Comparison of ENCODE assay signal across 8 mouse cellular contexts in genomic region chr4:141618565-141619243, GRCm38 (mm10). TPM values are rescaled to one million over a fixed set of nuclear protein-coding genes. Genes with fewer than 3 reads are reported as not detected.
A peak's percentile ranks its signal among the peaks of the same experiment; 100 is the strongest.
DNase-seq lines count a peak whose midpoint lies in the region; ATAC-seq and TF ChIP-seq lines count a peak whose summit lies in the region.

Gene Tmem82, minus strand, starts transcription at chr4:141618633.

- no peak within 1 kb of the TSS for H3K27ac ChIP-seq in forebrain, embryonic 14.5 days (ENCODE audit: low read depth, low read length)
- H3K27ac ChIP-seq in hindbrain, embryonic 15.5 days (replicated peaks) = no peak within 1 kb of the TSS
- H3K27ac ChIP-seq in liver, embryonic 14.5 days = no peak within 1 kb of the TSS

- no peaks in the 10 kb centered on the region for H3K36me3 ChIP-seq in forebrain, embryonic 14.5 days (ENCODE audit: control insufficient read depth, insufficient read depth, low read length)
- no peaks in the 10 kb centered on the region for H3K36me3 ChIP-seq in hindbrain, embryonic 15.5 days
- H3K36me3 ChIP-seq in liver, embryonic 14.5 days (replicated peaks; ENCODE audit: control insufficient read depth, insufficient read depth, low read depth) = no peaks in the 10 kb centered on the region

- peak within 1 kb of the TSS; percentile 43 for H3K4me2 ChIP-seq in forebrain, embryonic 14.5 days (ENCODE audit: low read length)
- H3K4me2 ChIP-seq in hindbrain, embryonic 15.5 days = peak within 1 kb of the TSS; percentile 43
- peak within 1 kb of the TSS; percentile 48 for H3K4me2 ChIP-seq in liver, embryonic 14.5 days (ENCODE audit: low read depth)

- ATAC-seq in forebrain, embryonic 14.5 days = 0 out of 2 replicates have a peak, but pooled peaks have one; percentile 33
- ATAC-seq in hindbrain, embryonic 15.5 days (ENCODE audit: low FRiP score, low read depth) = no peak
- ATAC-seq in liver, embryonic 14.5 days (ENCODE audit: insufficient read depth) = no peak

- H3K9me3 ChIP-seq in forebrain, embryonic 14.5 days (replicated peaks; ENCODE audit: control insufficient read depth, low read length) = no peaks in the 10 kb centered on the region
- no peaks in the 10 kb centered on the region for H3K9me3 ChIP-seq in hindbrain, embryonic 15.5 days
- H3K9me3 ChIP-seq in liver, embryonic 14.5 days (ENCODE audit: control insufficient read depth, low read length) = no peaks in the 10 kb centered on the region

- no peak for TF ChIP-seq EP300 in liver, embryonic 14.5 days (IDR thresholded peaks at IDR 0.05; ENCODE audit: low read depth)

- WGBS in forebrain, embryonic 14.5 days = 29% methylated on average over 20 of the region's 20 CpGs
- 37% methylated on average over 19 of the region's 20 CpGs for WGBS in hindbrain, embryonic 15.5 days
- WGBS in liver, embryonic 14.5 days (ENCODE audit: insufficient replicate concordance) = 25% methylated on average over 19 of the region's 20 CpGs

- peaks cover 4% of the 10 kb centered on the region; the same call in 1 of the 2 replicates for H3K4me1 ChIP-seq in forebrain, embryonic 14.5 days (ENCODE audit: control insufficient read depth, insufficient read depth, low read length)
- peaks cover 8% of the 10 kb centered on the region for H3K4me1 ChIP-seq in hindbrain, embryonic 15.5 days (replicated peaks)
- H3K4me1 ChIP-seq in liver, embryonic 14.5 days (replicated peaks; ENCODE audit: control insufficient read depth in 2 of 2, insufficient read depth in 2 of 2, low read length in 1 of 2) = peaks cover 0 to 2% of the 10 kb centered on the region in 2 experiments; a peak in 1 of 4 replicates

- TF ChIP-seq CTCF in liver, embryonic 14.5 days (IDR thresholded peaks at IDR 0.05; ENCODE audit: low read depth) = peak; percentile 83

- no peak within 1 kb of the TSS for H3K4me3 ChIP-seq in forebrain, embryonic 14.5 days (ENCODE audit: low read depth, low read length)
- no peak within 1 kb of the TSS for H3K4me3 ChIP-seq in hindbrain, embryonic 15.5 days
- H3K4me3 ChIP-seq in liver, embryonic 14.5 days (ENCODE audit: insufficient read depth in 1 of 2, low read depth in 2 of 2, low read length in 2 of 2) = peak within 1 kb of the TSS; percentile 20 to 48

- peak; percentile 37 to 55 for DNase-seq in spleen, adult 18-20 months
- no peak for DNase-seq in spleen, adult 12 weeks (ENCODE audit: low spot score)
- DNase-seq in c-Kit-negative CD71-positive TER-119-positive erythroid progenitor cells, embryonic 14.5 days (ENCODE audit: low read depth, low spot score) = peak; percentile 20
- peak; percentile 62 for DNase-seq in forebrain, embryonic 14.5 days (ENCODE audit: low spot score)
- peak in 2 of 3 experiments; percentile 32 to 36 for DNase-seq in liver, embryonic 14.5 days (ENCODE audit: low read depth in 3 of 3, low spot score in 3 of 3)
- peak; percentile 46 to 62 for DNase-seq in natural killer cell, adult 2 months (ENCODE audit: low spot score in 2 of 2)
- DNase-seq in layer of hippocampus, adult 8-10 months (ENCODE audit: low spot score in 2 of 2) = no peak

- H3K27me3 ChIP-seq in forebrain, embryonic 14.5 days (replicated peaks; ENCODE audit: control insufficient read depth, insufficient read depth, low read length) = no peaks in the 10 kb centered on the region
- H3K27me3 ChIP-seq in hindbrain, embryonic 15.5 days = no peaks in the 10 kb centered on the region
- no peaks in the 10 kb centered on the region for H3K27me3 ChIP-seq in liver, embryonic 14.5 days (ENCODE audit: control insufficient read depth, insufficient read depth, low read length)

- H3K9ac ChIP-seq in forebrain, embryonic 14.5 days (ENCODE audit: low read length) = peak within 1 kb of the TSS; percentile 13; the same call in 1 of the 2 replicates
- H3K9ac ChIP-seq in hindbrain, embryonic 15.5 days = no peak within 1 kb of the TSS
- H3K9ac ChIP-seq in liver, embryonic 14.5 days (replicated peaks) = no peak within 1 kb of the TSS

RNA-seq across cellular contexts. Expression of gene Tmem82, which starts in this region (rescaled TPM):
- polyA plus RNA-seq in forebrain, embryonic 14.5 days (2014; fragmentation: Nextera tagmentation; extraction: Ambion mirVana) = 0.12 TPM in 1 of 2 replicates, not detected in the other
- 0.36 and 0.58 TPM in 2 replicates for polyA plus RNA-seq in hindbrain, embryonic 15.5 days (2015; fragmentation: Nextera tagmentation; extraction: Ambion mirVana)
- polyA plus RNA-seq in liver, embryonic 14.5 days (2012; rRNA removed) = 2.1 and 2.6 TPM in 2 replicates
- polyA plus RNA-seq in liver, embryonic 14.5 days (2014; fragmentation: Nextera tagmentation; extraction: Ambion mirVana) = 2.2 and 2.7 TPM in 2 replicates
- total RNA-seq in layer of hippocampus, adult 8-10 months (2022) = under 1 TPM; 0.47 to 0.87 (median 0.54) TPM

Comparison
In these comparisons a context has a peak if more than half of its experiments do, and no peak if none do; other contexts are left out.
1. DNase-seq: peak in spleen, adult 18-20 months (2 of 2), c-Kit-negative CD71-positive TER-119-positive erythroid progenitor cells, embryonic 14.5 days (single experiment), liver, embryonic 14.5 days (2 of 3) and natural killer cell, adult 2 months (2 of 2); none in spleen, adult 12 weeks (single experiment) and layer of hippocampus, adult 8-10 months (0 of 2).
2. Peak in DNase-seq, ATAC-seq, H3K9ac ChIP-seq and H3K4me2 ChIP-seq in forebrain, embryonic 14.5 days; RNA of the gene not detected or under 1 TPM.
3. H3K4me3 ChIP-seq: peak in liver, embryonic 14.5 days (2 of 2); none in forebrain, embryonic 14.5 days (single experiment) and hindbrain, embryonic 15.5 days (single experiment).
4. Peak in every context shown above with its lines, with median percentiles within 50 percentile points of each other: H3K4me2 ChIP-seq.